Mouse (Mus musculus) embryo, embryonic 10.5 days (tissue): ENCODE measurements at regions not wholly inside any gene's neighbourhood (a gene's known extent, or its start where the extent isn't known, plus 50 kb on each side); places are given as distances from the start of the nearest gene placed in this dataset.
"Not testable (repeated sequence)": the region's sequence is repeated elsewhere in the genome, so short reads cannot be mapped to it uniquely, and the experiment has no call there.

Experiments used
- DNase-seq: peaks from one replicate; pipeline ENCODE4 v3.0.0-alpha.2; 2015; ENCODE audit warnings: low spot score

GRCm38 (mm10) chr8:88064414-88065110, 54.0 kb upstream of the Cnep1r1 start:
- DNase-seq: no peak

- DNase-seq: not testable (repeated sequence)
Measured at GRCm38 (mm10) chr8:88059107-88059506, 59.5 kb upstream of the Cnep1r1 start.

DNA sequence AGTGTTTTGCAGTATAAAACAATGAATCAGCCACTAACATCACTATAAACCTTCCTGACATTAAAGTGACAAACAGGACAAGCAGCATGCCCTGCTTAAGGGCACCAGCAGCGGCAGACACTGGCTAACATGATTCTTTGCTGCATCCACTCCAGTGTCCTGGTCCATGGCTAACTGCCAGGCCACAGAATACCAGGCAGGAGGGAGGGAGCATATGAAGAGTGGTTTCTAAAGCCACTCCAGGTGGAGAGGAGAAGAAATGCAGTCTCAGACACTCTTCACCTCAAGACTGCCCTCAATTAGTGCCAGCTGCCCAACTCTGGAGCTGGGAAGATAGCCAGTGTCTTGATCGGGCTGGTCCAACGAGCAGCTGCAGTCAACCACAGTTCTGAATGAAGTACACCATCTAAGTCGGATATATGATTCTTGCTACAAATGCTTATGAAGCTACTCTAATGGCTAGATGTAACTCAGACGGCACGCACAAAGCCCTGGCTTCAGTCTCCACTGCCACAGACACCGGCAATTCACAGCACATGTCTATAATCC, 60.8 kb upstream of the Cnep1r1 start:
- no peak for DNase-seq

GRCm38 (mm10) chr8:88050651-88051050, 67.9 kb upstream of the Cnep1r1 start:
- no peak for DNase-seq

DNA sequence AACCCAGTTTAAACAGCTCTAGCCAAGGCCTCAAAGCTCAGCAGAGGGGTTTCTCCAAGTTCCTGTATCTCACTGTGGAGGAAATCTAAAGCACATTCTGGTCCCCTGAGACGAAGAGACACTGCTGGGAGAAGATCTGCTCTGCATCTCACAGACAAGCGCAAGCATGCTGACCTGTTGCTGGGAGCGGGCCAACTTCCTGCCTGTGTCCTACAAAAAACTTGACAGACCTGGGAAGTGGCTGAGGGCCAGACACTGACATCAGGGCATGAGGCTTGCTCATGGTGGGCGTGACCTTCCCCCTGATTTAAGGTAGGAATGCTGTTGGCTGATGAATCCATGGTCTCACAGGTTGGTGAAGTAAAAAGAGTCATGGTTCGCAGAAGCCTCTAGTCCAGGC, 69.5 kb upstream of the Cnep1r1 start:
- no peak for DNase-seq

DNA sequence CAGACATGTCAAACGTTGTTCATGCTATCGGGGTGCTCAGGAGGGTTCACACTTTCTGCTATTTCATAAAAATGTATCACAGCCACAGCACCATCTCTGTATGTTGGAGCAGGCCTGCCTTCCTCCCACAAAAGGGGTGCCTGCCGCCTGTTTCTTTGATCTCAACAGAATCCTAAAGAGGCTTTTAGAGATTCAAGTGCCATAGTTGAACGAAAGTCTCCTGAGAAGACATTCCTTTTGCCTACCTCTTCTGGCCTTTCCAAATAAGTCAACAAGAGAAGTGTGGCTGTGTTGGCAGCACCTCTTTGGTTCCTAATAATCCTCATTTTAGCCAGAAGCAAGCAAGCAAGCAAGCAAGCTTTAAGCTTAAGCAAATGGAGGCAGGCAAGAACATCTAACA, 72.6 kb upstream of the Cnep1r1 start:
- DNase-seq: no peak

GRCm38 (mm10) chr8:88039286-88039685, 79.3 kb upstream of the Cnep1r1 start:
- peak; percentile 58 for DNase-seq

DNA sequence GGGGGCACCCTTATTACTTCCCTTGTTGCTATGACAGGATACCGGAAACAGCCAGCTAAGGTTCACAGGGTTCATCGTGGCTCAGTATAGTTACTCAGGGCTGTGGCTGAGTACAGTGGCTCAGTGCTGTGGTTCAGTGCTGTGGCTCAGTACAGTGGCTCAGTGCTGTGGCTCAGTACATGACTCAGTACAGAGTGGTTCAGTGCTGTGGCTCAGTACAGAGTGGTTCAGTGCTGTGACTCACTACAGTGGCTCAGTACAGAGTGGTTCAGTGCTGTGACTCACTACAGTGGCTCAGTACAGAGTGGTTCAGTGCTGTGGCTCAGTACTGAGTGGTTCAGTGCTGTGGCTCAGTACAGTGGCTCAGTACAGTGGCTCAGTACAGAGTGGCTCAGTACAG, 78.6 kb upstream of the Zfp423 start:
- no peak for DNase-seq

- peak; percentile 53 for DNase-seq
Measured at GRCm38 (mm10) chr8:88033054-88033453, 73.7 kb upstream of the Zfp423 start.

- DNase-seq: no peak
Measured at GRCm38 (mm10) chr8:88024496-88024895, 65.1 kb upstream of the Zfp423 start.

DNA sequence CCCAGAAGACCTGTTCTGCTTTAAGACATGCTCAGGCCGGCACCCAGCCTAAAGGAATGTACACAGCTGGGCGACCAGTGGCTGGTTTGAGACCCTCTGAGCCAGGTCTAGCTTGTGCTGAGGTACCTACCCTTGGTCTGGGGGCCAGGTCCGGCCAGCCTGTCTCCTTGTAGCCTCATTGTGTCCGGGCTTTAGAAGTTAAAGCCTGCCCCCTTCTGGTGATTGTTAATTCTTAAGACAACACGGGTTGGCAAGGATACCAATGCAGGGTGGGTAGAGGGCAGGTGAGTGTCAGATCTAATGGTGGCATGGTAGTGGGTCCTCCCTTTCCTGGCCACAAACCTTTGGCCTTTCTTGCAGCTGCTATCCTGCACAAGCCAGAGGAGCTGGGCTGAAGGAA, 64.0 kb upstream of the Zfp423 start:
- DNase-seq: peak; percentile 90

- DNase-seq: no peak
Measured at GRCm38 (mm10) chr8:88022776-88023385, 63.5 kb upstream of the Zfp423 start.

GRCm38 (mm10) chr8:88019243-88020115, 60.1 kb upstream of the Zfp423 start:
- no peak for DNase-seq

GRCm38 (mm10) chr8:88018494-88018893, 59.1 kb upstream of the Zfp423 start:
- DNase-seq: no peak

GRCm38 (mm10) chr8:88012177-88012825, 52.9 kb upstream of the Zfp423 start:
- DNase-seq: no peak

DNA sequence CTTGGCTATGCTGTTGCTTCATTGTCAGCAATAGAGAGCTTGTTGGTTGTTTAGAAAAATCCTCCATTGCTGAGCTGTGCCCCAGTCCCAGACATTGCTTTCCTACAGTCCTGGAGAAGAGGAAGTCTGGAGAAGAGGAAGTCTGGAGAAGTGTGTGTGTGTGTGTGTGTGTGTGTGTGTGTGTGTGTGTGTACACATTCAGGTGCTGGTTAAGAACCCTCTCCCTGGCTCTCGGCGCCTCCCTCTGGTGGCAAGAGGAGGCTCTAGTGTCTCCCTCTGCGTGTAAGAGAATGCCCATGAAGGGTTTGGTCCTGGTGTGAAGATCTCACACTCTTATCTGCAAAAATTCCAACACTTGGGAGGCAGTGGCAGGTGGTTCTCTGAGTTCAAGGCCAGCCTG, 51.2 kb upstream of the Zfp423 start:
- DNase-seq: peak; percentile 58

GRCm38 (mm10) chr8:88009878-88010277, 50.5 kb upstream of the Zfp423 start:
- DNase-seq: no peak
